Mouse (Mus musculus) neutrophil, adult 5-6 weeks (primary cell): Measurements from ENCODE around the gene Rpl18. TPM values are rescaled to one million over a fixed set of nuclear protein-coding genes. Genes with fewer than 3 reads are reported as not detected.

Experiments used
- ATAC-seq: fragments of 151-379, 151-347 bp; 2 replicates; pipeline ENCODE4 v1.8.0; 2017; ENCODE audit warnings: mild to moderate bottlenecking, moderate TSS enrichment; ENCODE audit not compliant: insufficient number of reproducible peaks, poor library complexity, low FRiP score, severe bottlenecking; ENCODE audit errors: extremely low read depth
- total RNA-seq: library from RNA; stranded (forward); fragments of 200-1000 nt; gene quantifications from 2 replicates; pipeline ENCODE4 v1.2.3, GENCODE M21; 2017

Gene Rpl18
- total RNA-seq, 1 experiment from 2014 or later = 797 TPM

DNA sequence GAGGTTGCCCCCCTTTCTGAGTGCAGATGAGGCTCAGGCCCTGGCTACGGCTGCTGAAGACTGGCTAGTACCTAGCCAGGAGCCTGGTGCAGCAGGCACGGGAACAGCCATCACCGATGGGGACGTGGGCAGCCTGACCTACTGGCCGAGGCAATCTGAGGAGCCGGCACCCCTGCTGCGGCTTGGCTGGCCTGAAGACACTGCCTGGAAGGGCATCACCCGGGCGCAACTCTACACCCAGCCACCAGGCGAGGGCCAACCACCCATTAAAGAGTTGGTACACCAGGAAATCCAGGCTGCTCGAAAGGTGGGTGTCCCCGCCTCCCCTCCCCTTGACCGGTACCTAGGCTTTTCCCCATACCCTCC is 7.1 kb downstream of the Rpl18 start:
- no peak for ATAC-seq

DNA sequence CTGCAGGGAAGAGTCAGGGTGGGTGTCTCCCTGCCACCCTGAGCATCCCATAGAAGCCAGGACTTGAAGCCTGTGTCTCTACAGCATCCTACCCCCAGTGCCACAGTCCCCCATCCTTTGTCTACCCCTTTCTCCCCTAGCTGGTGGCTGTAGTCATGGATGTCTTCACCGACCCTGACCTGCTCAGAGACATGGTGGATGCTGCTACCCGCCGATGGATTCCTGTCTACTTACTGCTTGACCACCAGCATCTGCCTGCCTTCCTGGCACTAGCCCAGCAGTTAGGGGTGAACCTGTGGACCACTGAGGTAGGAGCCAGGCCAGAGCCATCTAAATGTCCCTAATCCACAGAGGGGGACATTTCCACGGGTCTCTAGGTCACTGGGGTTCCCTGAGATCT is 8.0 kb downstream of the Rpl18 start:
- ATAC-seq = no peak

DNA sequence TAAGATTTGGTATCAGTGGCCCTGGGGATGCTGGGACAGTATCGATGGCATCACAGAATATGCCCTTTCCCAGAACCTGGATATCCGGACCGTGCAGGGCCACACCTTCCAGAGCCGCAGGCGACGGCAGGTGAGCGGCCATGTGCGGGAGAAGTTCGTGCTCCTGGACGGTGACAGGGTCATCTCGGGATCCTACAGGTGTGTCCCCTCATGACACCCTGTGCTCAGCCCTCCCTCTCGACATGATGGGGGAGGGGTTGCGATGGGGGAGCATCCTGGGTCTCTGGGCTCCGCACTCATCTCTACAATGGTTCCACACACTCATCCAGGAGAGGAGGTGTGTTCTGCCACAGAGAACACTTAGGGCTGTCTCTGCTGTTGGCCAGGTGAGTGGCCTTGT is 8.5 kb downstream of the Rpl18 start:
- ATAC-seq = no peak

DNA sequence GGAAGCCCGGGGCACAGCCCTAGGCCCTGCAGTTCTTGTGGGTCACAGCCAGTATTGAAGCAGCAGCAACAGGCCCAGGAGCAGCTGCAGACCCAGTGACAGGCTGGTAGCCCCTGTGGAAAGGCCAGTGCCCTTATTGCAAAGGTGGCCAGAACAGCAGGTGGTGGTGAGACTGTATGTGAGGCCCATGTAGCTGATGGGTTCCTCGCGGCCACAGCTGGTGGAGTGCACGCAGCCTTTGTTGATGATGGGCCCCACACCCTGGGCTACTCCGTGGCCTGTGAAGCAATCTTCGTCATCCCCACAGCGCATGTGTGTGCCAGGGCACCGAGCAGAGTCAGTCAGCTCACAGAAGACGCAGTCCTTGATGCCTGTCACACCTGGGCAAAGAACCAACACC is 9.9 kb downstream of the Rpl18 start:
- ATAC-seq = no peak

DNA sequence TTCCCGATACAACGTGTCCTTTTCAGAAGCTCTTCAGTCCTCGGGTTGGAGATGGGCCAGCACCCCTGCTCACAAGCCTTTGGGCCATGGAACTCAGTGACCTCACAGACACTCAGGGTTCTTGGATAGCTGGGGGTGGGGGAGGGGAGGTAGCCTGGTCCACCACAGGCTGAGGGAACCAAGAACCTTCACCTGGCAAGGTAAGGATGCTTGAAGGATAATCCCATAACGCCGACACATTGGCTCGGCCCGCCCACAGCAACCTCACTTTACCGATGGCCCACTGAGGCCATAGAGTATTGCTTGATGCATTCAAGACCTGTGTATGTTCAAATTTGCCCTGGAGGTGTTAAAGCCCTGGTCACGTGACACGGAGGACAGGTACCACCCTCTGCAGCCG is 10.5 kb downstream of the Rpl18 start, which contains the start of gene Spaca4:
Gene Spaca4 (minus strand): TSS at position 101 of the 400 bp plus-strand sequence.
- no peak for ATAC-seq

DNA sequence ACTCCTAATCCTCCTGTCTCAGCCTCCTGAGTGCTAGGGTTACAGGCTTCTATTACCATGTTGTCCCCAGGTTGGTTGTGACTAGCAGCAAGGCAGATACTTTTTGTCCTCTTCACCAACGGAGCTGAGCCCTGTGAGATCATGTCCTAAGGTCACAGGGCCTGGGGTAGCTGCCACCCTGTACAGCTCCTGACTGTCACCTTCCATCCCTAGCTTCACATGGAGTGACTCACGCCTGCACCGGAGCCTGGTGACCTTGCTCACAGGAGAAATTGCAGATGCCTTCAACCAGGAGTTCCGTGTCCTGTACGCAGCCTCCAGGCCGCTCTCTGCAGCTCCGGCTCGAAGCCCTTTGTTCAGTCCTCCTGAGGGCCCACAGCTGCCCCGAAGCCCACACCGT is 11.2 kb downstream of the Rpl18 start:
- no peak for ATAC-seq

DNA sequence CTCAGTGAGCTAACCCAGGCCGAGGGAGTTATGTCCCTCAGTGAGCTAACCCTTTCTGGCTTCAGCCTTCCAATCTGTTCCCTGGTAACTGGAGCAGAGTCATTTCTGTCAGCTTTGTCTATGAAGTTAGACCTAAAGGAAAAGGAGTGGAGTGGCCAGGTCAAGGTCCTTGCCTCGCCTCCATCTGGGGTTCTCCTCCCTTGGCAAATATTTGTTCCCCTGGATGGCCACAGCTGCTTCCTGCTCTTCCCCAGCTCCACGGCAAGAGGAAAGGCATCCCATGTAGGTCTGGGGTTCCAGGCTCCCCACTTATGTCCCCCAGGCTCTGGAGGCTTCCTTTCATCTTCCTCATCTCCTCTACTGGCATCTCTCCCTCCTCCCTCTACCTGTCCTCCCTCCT is 12.4 kb downstream of the Rpl18 start:
- ATAC-seq = no peak

DNA sequence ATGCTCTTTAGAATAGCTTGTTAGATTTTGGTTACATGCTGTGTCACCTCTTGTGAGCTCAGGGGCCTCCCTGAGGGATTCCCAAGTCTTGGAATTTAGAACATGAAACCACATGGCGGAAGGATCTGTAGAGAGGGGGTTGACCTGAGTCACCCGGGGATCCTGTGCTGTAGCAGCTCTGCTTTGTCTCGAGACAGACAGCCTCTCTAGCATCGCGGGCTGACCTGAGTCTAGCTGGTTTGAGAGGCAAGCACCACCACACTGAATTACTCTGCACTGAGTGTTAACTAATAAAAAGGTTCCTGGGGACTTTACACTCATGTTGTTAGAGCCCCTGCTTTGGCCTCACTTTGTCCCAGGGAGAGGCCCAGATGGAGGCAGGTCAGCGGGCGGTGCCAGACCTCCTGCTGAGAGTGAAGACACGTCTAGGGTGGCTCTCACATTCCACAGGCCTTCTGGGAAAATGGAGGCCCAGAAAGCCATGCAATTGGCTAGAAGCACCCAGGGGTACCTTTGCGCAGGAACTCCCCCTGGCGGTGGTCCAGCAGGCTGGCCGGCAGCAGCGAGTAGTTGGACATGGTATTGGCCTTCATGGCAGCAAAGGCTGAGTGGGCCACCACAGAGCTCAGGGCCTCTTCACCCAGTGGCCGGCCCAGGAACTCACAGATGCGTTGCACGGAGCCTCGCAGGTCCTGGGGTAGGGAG is 15.6 kb downstream of the Rpl18 start:
- no peak for ATAC-seq

DNA sequence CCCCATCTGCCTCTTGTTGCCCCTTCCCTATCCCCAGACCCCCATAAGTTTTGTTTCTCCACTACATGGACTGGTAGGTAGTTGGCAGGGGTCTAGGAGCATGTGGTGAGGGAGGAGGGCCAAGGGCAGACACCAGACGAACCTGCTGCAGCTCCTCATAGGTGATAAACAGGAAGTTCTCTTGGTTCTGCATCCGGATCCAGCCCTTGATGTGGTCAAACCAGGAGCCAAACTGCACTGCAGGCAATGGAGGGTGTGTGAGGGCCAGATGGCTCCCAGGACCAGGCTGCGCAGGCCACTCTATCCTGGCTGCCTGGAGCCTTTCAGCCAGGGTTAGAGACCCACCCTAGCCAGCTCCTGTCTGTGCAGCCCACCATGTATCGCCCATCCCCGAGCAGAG is 18.2 kb downstream of the Rpl18 start:
- ATAC-seq = peak; percentile 25; the same call in 1 of the 2 replicates

DNA sequence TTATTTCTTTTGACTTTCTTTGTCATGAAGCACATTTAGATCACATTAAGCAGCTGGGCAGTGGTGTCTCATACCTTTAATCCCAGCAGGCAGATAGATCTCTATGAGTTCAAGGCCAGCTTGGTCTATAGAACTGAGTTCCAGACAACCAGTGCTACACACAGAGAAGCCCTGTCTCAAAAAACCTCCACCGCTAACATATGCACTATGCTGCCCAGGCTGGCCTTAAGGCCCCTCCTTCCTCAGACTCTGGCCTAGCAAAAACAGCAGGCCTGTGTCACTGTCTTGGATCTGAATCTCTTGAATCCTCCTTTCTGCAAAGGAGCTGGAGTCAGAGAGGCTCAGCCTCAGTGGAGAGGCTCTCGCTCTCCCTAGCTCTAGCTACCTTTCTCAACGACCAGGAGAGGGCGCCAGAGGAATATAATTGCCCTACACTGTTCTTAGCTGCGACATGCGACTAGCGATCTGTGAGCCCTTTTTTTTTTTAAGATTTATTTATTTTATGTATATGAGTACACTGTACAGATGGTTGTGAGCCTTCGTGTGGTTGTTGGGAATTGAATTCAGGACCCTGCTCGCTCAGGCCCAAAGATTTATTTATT is 24.0 kb downstream of the Rpl18 start:
- peak; percentile 73 for ATAC-seq

DNA sequence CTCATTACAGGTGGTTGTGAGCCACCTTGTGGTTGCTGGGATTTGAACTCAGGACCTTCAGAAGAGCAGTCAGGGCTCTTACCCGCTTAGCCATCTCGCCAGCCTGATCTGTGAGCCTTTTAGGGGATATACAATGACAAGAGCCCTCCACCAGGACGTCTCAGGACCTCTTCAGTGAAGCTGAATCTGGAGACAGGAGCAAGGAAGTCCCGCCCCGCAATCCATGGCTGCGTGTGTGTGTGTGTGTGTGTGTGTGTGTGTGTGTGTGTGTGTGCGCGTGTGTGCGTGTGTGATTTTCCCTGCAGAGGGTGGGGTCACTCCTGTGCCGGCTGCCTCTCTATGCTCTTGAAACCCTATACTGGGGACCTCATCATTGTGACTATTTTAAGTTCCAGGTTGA is 24.6 kb downstream of the Rpl18 start:
- no peak for ATAC-seq

DNA sequence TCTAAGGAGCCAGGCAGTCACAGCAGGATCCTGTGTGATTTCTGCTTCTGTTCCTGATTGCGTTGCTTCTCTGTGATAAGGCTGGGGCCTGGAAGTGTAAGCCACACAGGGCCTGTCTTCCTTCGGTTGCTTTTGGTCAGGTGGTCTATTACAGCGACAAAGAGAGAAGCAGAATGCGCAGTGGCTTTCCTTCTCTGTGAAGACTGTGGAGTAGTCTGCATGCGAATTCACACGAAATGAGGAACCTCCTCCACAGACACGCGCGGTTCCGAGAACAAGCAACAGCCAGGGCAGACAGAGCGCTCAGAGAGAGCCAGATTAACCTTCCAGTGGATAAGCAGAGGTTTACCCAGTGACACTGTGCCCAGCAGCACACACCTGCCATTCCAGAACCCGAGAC is 26.1 kb downstream of the Rpl18 start:
- ATAC-seq = peak; percentile 21; the same call in 1 of the 2 replicates

DNA sequence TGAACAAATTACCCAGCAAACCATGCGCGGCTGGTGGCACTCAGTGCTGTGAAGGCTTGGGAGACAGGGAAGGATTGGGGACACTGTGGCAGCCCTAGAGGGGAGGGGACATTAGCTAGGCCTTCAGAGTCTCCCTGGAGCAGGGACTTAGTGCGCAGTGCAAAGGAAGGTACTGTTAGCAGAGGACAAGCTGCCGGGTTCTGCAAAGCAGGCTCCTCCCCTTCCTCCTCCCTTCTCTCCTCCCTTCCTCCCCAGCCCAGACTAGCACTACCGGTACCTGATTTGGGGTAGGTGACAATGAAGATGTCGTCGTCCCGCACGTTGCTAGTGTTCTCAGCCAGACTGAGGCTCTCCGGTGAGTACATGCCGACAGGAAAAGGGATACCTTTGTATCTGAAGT is 26.5 kb downstream of the Rpl18 start:
- ATAC-seq = peak; percentile 77

DNA sequence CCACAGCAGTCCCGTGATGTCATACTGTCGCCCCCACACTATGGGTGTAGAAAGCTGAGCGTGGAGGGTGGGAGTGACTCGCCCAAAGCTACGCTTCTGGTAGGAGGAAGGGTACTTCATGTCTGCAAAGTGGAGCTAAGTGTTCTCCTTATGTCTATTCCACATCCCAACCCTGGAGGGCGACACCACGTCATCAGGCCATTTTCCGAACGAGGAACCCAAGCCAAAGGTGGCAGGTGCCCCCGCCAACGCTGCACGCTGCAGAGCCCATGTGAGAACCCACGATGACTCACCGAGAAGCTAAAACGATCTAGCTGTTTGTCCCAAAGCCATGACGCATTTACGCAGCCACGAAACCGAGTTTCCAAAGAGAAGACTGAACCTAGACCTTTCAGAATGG is 27.1 kb downstream of the Rpl18 start:
- peak; percentile 22; the same call in 1 of the 2 replicates for ATAC-seq

DNA sequence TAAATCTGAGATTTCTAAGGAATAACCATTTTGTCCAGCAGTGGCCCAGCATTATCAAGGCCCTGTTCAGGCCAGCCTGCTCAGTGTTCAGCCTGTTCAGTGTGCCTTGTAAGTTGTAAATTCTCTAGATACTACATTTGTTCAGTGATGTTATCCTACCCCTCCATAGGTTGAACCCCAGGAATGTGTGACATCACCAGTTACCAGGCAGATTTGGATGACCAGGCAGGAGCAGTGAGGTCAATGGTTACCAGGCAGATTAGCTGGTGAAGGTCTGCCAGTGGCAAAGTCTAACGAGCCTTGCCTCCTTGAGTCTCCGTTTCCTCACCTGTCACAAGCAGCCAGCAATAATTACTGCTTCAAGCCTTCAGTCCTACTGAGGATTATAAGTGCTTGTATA is 29.1 kb downstream of the Rpl18 start:
- no peak for ATAC-seq

DNA sequence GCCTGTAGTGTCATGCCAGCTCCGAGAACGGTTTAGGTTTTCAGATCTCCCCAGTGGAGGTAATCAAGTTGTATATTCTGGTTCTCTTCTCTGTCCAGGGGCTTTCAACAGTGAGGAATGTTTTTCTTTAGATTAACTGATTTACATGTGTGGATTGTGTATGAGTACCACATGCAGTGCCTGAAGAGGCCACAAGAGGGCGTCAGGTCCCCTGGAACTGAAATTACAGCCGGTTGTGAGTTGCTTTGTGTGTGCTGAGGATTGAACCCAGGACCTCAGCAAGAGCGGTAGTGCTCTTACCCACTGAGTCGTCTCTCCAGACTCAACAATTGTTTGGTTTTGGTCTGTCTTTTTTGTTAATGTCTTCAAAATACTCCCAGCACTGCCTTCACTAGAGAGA is 31.3 kb downstream of the Rpl18 start:
- ATAC-seq = no peak

DNA sequence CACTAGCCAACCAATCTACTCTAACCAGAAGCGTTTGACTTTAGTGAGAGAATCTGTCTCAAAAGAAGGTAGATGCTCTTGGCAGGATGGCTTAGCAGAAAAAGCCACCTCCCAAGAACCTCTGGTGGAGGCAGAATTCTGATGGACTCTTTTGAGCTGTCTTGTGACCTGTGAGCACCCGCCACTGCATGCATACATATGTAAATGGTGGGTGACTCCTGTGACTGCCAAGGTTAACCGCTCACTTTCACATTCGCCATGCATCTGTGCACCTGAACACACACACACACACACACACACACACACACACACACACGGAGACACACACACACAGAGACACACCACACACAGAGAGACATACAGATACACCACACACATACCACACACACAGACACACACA is 32.2 kb downstream of the Rpl18 start:
- ATAC-seq = no peak

DNA sequence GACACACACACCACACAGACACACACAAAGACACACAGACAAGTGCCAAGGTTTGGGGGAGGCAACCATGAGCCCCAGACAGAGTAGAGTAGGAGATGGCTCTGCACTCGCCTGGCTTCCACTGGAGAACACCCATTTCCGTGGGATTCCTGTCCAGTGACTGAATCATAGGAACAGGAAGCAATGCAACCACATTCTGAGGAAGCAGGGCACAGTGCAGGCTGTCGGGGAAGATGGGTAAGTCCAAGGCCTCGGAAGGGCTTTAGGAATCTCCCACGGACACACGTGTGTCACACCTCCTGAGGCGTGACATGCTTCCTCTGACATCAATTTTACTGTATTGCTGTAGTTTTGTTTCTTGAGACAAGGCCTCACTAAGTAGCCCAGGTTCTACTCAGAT is 32.9 kb downstream of the Rpl18 start:
- ATAC-seq = no peak

DNA sequence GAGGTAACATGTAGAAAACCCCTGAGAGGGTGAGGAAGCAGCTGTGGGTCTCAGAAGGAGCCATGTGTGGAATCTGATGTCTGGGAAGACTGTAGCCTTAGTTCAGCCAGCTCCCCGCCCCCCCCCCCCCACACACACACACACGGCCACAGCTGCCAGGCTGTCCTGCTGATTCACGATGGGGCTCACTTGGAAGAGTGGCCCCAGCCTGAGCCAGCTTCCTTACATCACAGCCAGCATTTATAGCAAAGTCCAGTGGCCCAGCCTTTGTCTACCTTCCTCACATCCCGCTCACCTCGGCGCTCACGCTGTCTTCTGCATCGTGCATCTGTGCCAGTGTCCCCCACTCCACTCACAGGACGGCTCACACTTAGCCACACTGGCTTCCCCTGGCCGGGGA is 34.1 kb downstream of the Rpl18 start:
- no peak for ATAC-seq

DNA sequence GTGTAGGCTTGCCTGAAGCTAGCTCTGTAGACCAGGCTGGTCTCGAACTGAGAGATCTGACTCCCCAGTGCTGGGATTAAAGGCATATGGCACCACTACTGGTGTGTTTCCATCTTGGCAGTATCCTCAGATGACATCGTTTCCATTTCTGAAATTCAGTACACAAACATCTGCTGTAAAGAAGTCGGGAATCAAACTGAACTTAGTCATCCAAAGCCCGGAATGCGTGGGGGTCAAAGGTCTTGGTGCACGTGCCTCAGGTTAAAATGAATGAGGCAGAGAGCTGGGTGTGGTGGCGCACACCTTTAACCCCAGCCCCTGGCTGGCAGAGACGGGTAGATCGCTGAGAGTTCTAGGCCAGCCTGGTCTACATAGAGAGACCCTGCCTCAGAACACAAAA is 34.9 kb downstream of the Rpl18 start:
- ATAC-seq = no peak

DNA sequence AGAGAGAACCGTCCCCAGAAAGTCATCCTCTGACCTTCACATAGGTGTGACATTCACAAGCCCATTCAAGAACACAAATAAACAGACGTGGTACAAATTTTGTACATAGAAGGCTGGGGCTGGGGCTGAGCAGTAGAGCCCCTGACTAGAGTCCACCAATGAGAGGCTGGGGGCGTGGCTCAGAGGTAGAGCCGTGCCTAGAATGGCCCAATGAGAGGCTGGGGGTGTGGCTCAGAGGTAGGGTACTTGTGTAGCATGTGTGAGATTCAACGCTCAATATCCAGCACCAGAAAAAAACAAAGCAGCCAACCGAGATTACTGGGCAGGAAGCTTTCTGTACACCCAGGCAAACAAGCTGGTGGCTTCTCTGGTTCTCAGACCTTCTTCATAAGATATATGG is 40.4 kb downstream of the Rpl18 start:
- no peak for ATAC-seq
